Mouse (Mus musculus) lung, adult 18-20 months (tissue): ENCODE results near the gene Rps28.
A peak's percentile ranks its signal among the peaks of the same experiment; 100 is the strongest.

Source experiments
- DNase-seq, 2 experiments: peaks; one replicate each; pipeline ENCODE4 v3.0.0; 2022; ENCODE audit warnings: mixed read lengths in 2 of 2

Gene Rps28

DNA sequence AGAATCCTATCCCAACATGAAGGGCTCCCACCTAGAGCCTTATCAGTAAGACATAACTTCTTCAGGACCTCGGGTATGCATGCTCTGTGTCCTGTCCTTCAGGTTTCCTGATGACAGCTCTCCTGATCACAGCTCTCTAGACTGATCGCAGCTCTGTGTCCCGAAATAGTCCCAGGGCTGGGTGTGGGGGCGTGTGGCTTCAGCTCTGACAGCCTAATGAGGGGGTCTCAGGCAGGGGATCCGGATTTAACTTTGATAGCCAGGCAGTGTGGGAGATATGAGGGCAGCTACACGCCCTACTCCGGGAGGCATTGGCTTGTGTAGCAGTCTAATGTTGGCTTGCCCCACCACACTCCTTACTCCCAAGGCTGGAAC lies 13.2 kb downstream of the Rps28 start:
- DNase-seq = no peak

GRCm38 (mm10) chr17:33810334-33811141 lies 13.8 kb downstream of the Rps28 start, which contains the start of gene Kank3:
Kank3 (plus strand) TSS chr17:33810519.
- DNase-seq = peak; percentile 95 to 96

GRCm38 (mm10) chr17:33808192-33808591 lies 16.2 kb downstream of the Rps28 start:
- DNase-seq = no peak

GRCm38 (mm10) chr17:33807181-33807888 lies 17.0 kb downstream of the Rps28 start:
- no peak for DNase-seq

DNA sequence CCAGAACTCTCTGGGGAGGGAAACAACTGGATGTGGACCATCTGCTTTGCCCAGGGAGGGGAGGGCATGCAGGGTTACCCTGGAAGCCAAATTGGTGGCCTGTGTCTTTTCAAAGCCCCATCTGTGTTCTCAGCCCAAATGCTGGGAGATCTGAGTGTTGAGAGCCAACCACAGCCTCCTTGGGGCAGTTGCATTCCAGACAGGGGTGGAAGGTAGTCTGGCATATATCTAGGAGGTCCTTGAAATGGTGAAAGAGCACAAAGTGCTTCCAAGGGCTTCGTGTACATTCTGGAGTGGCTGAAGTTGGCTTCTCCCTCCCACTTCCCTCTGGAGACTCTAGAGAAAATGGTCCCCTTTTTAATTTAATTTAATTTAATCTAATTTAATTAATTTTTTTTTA lies 19.6 kb downstream of the Rps28 start:
- DNase-seq = peak; percentile 67 to 73

DNA sequence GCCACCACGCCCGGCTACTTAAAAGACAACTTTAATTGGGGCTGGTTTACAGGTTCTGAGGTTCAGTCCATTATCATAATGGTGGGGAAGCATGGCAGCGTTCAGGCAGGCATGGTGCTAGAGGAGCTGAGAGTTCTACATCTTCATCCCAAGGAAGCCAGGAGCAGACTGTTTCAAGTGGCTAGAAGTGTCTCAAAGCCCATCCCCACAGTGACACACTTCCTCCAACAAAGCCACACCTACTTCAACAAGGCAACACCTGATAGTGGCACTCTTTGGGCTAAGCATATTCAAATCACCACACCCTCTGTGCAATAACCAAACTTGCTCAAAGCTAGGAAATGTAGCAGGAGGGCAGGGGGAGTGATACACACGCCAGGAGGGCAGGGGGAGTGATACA lies 20.2 kb downstream of the Rps28 start:
- peak; percentile 53 to 65 for DNase-seq

DNA sequence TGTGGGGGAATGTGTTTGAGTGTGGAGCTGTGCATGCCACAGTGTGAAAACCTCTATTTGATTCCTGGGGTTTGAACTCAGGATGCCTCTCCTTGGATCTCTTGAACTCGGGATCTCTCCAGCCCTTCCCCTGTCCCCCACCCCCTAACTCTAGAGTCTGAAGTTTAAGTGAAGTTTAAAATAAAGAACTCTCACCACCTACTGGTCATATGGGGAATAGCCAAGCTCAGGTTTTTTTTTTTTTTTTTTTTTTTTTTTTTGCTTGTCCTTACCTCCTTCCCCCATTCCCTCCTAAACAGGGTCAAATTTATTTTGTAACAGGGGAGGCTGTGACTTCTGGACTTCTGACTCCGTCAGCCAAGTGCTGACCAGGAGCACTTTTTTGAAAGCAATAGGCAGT lies 22.1 kb downstream of the Rps28 start:
- no peak for DNase-seq

GRCm38 (mm10) chr17:33799277-33799676 lies 25.1 kb downstream of the Rps28 start:
- DNase-seq = no peak

DNA sequence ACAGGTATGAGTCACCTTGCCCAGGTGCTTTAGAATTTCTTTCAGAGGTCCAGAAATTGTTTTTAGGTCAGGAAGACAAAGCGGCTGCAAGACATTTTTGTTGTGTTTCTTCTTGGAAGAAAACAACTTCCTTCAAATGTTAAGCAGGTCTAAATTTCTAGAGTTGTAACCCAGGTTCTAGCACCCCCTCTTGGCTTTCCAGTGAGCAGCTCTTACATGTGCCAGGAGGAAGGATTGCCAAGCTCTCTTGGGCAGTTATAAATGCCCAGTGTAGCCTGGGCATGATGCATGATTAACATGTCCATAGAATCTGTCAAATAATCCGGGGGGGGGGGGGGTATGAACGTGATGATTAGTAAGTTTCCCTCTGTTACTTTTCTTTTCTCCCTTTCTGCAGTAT lies 26.1 kb downstream of the Rps28 start:
- DNase-seq = no peak

DNA sequence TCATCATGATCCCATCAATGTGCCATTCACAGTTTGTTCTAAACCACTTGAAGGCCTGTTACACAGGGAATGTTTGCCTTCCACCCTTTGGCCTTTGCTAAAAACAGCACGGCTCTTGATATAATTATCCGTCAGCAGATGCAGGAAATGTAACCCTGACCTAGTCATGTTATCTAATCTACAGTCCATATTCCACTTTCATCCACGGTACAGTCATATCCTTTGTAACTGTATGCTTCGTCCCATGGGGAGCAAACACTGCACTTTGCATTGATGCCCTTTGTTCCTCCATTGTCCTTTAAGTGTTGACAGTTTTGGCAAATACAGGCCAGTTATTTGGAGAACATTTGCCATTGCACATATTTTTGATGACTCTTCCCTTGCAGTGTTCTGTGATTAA lies 35.6 kb downstream of the Rps28 start:
- no peak for DNase-seq

GRCm38 (mm10) chr17:33786375-33786774 lies 38.0 kb downstream of the Rps28 start:
- no peak for DNase-seq

- peak in 1 of 2 experiments; percentile 15 for DNase-seq
Observed at GRCm38 (mm10) chr17:33784939-33785338, 39.4 kb downstream of the Rps28 start.

DNA sequence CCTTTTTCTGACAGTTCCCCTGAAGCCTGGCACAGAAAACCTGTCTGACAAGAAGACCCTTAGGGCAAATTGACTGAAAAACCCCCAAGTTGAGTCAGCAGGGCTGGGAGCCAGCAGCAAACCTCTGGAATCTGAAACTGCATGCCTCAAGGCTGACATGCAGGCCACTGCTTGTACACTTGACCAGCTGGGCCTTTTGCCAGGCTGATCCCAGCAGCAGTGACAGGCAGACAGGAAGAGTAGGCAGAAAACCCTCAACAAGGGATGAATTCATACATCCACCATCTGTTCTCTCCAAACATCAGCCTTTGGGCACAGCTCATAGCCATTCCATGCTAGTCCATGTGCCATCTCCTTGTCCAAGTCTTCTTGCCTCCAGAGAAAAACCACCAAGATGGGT lies 41.0 kb downstream of the Rps28 start:
- peak; percentile 88 to 91 for DNase-seq

DNA sequence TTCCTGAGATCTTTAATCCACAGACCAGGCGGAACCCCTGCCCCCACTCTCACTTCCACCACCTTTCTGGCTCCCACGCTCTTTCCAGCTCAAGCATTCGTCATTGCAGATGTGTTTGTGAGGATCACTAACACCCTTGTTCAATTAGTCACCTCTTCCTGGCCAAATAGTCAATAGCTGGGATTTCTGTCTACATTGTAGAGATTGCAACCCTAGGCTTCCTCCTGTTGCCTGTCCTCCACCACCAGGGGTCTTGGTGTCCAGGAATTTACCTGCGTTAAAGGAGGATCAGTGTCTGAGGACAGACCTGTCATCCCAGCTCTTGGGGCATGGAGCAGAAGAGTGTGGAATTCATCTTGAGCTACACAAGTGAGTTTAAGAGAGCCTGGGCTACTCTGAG lies 42.3 kb downstream of the Rps28 start:
- DNase-seq = no peak

DNA sequence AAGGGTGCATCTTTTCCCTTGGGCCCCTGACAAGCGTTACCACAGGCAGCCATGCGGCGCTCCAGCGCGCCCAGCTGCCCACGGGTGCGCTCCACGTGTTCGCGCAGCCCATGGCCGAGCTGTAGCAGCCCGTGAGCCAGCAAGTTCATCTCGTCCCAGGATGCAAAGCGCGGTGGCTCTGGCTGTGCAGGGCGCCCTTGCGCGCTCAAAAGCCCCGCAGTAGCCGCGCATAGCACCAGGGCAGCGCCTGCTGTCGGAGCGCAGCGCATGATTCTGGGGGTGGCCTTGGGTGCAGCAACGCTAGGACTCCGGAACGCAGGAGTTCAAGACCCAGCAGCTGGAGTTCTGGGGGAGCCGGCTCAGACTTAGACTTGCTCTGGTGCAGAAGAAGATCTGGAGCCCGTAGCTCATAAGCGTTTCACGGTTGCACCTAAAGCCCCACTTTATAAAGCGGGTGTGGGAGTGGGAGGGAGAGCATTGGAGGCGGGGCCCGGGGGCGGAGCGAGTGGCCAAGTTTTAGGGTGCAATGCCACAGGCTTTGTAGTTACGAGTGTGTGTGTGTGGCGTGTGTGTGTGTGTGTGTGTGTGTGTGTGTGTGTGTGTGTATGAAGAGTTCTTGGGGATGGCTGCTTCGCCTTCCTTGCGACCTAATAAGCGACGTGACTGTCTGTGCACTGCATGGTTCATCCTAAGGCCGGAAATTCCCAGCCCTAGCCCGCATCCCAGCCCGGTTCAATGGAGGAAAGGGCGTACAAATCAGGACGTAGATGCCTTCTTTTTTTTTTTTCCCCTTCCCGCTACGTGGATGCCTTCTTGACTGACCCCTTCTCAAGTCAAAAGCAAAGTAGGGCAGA lies 43.0 kb downstream of the Rps28 start, which contains the start of gene Angptl4:
Angptl4 (minus strand) TSS at position 707 of the 854 bp plus-strand sequence.
- peak; percentile 84 to 85 for DNase-seq

DNA sequence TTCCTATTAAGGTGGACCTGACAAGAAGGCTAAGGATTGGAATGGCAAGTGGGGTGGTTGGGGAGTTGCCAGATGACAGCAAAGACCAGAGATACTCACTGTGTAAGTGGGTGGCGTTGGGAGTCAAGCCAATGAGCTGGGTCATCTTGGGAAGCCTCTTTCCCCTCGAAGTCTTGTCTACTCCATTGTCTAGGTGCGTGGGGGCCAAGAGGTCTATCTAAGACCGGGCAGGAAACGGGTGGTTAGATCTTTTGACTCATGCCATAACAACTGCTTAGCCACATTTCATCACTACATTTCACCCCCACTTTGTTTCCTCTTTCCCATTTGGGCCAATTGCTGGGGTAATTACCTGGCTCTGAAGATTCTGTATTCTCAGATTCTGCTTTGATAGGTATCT lies 43.9 kb downstream of the Rps28 start:
- peak; percentile 62 to 67 for DNase-seq

- no peak for DNase-seq
Observed at GRCm38 (mm10) chr17:33779967-33780295, 44.4 kb downstream of the Rps28 start.

- DNase-seq = peak; percentile 94 to 96
Observed at GRCm38 (mm10) chr17:33779271-33779966, 44.9 kb downstream of the Rps28 start.

DNA sequence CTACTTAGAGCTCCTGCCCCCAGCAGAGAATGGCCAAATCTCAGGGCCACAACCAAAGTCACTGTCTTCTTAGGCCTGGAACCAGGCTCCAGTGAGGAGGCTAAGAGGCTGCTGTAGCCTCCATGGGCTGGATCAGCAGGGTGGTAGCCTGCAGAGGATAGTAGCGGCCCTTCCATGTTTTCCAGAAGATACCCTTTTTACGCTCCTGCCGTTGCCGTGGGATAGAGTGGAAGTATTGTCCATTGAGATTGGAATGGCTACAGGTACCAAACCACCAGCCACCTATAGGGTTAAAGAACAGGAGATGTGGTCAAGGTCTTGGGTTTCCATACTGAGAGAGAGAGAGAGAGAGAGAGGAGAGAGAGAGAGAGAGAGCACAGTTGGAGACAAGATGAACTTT lies 49.1 kb downstream of the Rps28 start:
- DNase-seq = no peak

DNA sequence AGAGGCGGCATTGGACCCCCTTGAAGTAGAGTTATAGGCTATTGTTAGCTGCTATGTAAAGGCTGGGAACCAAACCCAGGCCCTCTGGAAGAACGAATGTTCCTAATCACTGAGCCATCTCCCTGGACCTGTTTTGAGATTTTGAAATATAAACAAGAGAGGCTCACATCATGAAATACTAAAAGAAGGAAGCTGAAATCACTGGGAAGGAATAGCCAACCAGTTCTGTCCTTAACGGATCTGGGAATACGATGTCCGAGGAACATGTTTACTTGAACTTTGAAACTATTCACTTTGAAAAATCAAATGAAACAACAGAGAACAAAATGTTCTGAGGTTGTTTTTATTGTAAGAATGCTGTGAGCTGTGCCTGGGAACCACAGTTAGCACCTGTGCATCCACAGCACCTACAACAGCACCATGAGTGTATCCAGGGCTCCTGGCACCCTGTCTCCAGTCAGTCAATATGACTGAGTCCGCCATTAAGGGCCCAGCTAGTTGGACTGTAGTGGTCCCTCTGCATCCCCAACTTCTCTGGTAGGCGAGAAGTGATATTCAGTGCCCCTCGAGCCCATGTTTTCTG lies 49.7 kb downstream of the Rps28 start:
- DNase-seq = no peak

GRCm38 (mm10) chr17:33773871-33774572 lies 50.3 kb downstream of the Rps28 start:
- no peak for DNase-seq

DNA sequence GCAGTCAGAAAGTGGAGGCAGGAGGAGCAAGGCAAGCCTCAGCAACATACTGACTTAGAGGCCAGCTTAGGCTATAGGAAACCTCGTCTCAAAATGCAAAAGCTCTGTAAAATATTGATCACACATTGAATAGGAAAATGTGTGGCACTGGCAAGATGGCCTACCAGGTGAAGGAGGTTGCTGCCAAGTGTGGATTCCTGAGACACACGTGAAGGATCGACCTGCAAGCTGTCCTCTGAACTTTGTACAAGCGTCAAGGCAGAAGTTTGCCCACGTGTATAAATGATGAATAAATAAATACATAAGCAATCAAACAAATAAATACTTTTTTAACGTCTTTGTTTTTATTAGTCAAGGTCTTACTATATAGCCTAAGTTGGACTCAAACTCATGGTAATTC lies 50.9 kb downstream of the Rps28 start:
- no peak for DNase-seq
